Mouse (Mus musculus) adrenal gland, adult 8-10 months (tissue): ENCODE data around the gene Amph. TPM values are rescaled to one million over a fixed set of nuclear protein-coding genes. Genes with fewer than 3 reads are reported as not detected.

Source experiments
- DNase-seq: peaks from one replicate; pipeline ENCODE4 v3.0.0; 2022
- total RNA-seq, 4 experiments: library from RNA; stranded (reverse); gene quantifications; 2 replicates each; pipeline ENCODE4 v1.2.4; 2022

The Amph gene
- total RNA-seq, 4 experiments from 2014 or later, result 7.8 to 13.6 (median 11.2) TPM

DNA sequence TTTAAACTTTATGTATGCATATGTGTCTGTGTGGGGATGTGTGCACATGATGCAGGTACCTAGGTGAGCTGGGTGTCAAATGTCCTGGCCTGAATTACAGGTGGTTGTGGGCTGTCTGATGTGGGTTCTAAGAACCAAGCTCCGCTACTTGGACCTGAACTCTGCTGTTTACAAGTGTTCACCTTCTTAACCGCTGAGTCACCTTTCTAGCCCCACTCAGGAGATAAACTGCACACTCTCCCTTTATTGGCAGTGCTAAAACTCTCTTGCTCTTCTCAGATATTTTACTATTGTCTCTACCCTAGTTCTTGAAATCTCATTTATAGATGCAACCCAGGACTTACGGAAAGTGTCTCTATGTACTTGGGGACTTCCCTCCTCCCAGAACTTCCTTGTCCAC, 199.5 kb downstream of the Amph start:
- DNase-seq, result no peak

DNA sequence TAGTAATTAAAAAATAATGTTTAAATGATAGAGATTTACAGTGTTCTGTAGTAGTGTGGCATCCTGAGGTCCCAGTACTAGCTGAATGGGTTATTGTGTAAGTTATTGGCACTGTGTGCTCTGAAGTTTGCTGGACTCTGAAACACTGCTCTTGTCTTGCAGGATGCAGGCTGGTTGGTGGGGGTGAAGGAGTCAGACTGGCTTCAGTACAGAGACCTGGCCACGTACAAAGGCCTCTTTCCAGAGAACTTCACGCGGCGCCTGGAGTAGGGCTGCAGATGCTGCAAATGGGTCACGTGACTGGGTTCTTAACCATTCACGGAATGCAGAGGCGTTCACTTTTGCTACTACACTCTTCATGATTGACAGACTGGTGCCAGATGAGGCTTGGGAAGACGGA, 201.6 kb downstream of the Amph start:
- no peak for DNase-seq

DNA sequence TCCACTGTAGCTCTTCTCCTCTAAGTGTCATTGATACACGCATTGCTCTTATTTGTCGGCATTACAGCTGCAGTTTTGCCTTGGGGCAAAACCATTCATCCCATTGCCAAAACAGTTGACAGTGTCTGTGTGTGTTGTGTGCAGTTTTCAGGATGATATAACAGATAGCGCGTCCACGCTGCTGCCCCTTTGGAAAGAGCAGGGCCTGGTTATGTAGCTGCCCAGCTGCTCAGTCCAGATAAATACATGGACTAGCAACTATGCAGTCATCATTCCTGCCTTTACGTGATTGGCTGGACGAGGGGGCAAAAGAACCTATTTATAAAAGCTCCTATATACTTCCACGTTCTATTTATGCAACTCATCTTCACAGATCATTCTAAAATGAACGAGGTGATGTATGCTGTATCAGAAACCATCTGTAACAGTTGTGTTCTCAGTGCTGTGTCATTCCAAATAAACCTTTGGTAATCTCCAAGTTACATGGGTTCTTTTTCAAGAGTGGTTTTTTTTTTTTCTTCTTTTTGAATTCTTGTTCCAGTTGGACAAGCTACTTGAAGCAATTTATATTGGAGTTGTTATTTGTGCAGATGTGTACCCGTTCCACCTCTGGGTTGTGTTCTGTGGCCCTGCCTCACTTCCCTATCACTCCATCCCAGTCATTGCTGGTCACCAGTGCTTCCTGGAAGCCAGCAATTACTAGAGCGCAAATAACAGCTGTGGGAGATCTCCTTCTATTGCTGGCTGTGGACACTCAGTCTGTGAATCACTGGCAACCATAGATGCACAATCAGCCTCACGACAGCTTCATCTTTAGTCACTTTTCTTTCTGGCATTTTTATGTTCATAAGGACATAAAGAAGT, 202.7 kb downstream of the Amph start:
- no peak for DNase-seq

DNA sequence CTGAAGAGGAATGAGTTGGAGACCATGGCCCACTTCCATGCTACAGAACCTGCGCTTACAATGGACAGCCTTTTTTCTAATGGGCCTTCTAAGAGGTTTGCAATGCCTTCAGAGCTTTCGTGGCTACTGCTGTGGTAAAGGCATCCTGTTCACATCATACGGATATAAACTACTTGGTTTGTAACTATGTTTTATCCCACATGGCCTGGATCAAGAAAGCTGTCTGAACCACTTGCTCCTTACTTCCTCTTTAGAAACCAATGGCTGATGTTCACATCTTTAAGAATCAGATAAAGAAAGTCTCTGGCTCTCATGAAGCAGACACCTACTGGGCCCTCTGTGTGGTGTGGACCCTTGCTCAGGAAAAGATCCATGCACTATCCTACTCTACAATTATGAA, 204.1 kb downstream of the Amph start:
- no peak for DNase-seq

DNA sequence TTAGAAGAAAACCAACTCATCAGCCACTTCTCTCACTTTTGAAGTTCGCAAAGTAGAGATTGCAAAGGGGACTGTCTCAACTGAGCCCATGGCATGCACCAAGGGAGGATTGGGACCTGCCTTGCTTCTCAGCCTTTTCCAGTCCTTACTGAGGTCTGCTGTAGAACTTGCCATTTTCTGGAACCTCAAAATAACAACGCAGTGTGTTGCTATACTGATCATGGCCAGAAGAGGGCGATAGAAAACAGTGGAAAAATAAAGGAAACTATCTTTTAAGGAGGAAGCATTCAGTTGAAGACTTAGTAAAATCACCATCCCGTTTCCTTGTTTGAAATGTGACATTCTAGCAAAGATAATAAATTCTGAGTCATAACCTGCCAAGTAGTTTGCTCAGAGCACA, 210.5 kb downstream of the Amph start:
- no peak for DNase-seq

DNA sequence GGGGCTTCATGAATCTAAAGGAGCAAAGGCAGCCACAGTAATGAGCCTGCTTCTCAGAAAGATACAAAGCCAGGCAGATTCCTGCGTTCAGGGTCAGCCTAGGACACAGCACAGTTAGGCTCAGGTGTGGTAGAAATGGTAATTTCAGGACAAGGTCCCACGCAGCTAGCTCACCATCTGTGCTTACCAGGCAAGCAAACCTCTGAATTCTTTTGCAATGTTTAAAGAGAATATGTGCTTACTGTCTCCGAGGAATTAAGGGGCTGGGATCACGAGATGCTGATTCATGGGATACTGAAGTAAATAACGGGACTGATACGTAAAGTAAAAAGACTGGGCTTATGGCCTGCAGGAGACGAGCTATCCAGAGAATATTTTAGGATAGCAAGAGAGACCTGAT, 212.6 kb downstream of the Amph start:
- no peak for DNase-seq

DNA sequence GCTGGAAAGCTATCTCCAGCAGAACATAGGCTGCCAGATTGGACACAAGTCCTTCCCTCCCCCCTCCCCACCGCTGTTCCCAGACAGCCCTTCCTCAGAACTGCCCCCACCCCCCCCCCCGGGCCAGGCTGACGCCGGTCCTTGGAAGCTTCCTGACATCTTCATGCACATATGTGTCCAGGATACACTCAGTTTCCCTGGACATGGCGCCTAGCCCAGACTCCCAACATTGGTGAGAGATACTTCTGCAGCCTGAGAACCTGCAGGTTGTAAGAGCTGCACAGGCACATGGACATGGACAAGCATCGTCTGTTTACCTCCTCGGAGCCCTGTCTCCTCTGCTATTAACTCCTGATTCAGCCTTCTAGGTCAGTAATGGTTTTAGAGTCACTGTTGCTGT, 213.1 kb downstream of the Amph start:
- no peak for DNase-seq

DNA sequence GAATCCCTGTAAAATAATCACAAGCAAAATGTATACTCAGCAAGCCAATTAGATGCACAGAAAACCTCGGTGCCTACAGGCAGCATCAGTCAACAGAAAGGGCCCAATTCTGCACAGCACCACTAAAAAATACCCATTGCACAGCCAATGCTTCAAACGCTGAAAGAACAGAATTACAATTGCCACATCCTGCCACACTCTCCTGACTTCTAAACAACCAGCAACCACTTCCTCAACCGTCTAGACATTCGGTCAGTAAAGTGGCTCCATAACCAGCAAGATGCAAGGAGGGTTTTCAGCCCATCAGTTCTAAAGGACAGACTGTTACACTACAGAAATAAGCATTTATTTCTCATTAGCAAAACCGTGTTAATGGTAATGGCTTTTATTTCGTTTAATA, 214.1 kb downstream of the Amph start:
- no peak for DNase-seq

DNA sequence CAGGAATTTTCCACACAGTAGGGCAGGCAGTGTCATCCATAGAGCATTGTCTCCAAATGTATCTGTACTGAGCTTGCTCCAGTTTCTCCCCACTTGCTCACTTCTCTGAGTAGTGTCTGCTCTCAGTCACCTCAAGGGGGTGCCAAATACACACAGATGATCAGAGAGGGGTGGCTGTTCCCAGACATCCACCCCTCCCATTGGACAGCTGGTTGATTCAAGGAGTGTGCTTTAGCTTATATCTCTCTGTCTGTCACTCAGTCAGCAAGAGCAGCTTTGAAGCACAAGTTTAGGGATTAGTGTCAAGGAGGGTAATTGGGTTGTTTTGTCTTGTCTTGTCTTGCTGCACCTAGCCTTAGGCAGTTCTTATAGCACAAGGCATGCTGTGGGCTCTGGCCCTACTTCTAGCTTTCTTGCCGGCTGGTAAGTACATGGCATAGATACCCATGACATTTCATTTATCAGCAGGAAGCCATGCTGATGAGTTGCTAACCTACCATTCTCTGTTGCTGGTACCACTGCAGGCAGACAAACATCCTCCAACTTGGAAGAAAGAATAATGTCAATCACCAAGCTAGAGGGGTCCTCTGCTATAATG, 229.8 kb downstream of the Amph start:
- no peak for DNase-seq

DNA sequence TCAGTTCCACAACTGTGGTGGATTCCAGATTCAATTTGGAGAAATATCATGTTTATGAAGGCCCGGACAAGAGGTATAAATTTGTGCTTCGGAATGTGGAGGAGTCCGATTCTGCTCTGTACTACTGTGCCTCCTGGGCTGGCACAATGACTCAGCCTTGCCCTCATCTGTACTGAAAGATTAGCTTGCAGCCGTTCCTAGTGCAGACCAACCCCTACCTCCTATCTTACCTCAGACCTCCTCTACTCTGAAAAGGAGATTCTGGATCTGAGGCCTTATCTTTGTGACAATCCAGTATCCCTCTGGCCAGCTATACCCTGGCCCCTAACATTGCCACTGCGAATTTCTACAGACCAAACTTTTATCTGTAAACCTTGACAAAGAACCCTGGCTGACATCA, 230.3 kb downstream of the Amph start:
- no peak for DNase-seq

DNA sequence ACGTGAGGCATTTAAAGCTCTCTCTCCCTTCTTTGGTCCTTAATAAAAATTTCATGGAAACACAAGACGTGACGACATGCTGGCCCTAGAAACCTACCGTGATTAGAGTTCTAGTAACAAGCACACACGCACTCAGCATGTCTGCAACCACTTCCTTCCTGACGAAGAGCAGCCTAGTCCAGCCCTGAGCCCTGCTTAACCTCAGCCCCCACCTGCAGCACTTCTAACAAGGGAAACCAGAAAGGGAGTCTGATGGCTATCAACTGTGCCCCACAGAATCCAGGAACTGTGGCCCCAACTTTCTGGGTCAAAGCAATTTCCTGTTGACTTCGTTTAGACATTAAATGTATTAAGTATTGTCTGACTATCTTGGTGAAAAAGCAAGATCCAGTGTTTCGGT, 234.3 kb downstream of the Amph start:
- no peak for DNase-seq

DNA sequence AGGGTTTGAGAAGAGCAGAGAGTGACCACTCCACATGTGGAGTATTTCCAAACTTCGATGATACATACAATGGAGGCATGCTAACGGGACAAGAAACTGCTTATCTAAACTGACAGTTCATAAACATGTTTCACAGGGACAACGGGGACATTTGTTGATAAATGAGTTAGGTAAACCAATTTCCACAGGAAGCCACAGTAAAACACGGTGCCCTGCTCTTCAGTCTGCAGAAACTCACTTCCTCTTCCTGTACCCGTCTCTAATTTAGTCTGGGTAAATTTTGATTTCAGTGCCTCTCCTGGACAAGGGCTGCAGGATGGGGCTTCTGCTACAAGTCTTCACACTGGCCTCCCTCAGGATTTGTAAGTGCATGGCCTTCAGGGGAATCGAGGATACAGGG, 242.0 kb downstream of the Amph start:
- no peak for DNase-seq

DNA sequence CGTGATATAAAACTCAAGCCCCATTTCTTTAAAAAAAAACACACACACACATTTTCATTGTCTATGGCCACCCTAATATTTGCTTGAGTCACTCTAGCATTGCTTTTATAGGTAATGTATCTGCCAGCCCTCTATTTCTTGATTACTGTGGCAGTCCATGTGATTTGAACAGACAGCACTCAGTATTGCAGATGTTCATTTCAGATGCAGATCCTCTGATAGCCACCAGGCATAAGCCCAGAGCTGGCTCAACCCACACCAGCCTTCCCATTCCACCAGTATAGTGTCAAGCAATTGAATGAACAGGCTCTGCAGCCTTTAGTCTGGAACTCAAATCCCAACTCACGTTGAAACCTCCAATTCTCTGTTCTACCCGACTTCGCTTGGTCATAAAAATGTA, 246.8 kb downstream of the Amph start:
- no peak for DNase-seq

DNA sequence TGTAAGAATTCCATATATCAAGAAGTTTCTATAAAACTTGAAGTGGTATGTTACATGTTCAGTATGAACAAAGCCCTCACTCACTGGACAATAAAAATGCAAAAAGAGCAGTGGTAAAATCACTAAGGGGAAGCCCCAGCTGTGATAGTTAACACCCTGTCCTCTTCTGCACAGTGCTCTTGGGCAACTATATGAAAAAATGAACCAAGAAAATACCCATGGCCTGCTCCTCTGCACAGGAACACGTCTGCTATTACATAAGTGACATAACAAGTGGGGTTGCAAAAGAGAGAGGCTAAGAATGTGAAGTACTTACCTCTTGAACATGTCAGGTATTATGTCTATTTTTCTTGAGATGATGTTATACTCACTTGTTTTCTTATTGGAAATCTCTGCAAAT, 247.5 kb downstream of the Amph start:
- DNase-seq, result no peak

Other genes with a start within 250 kb of the Amph start
- gene Vps41, start 230.9 kb upstream of the Amph start, total RNA-seq, result 10 to 100 TPM; 88.7 to 96.5 (median 90.8) TPM